Mouse (Mus musculus): ENCODE measurements around the gene Unc79. TPM values are rescaled to one million over a fixed set of nuclear protein-coding genes. Genes with fewer than 3 reads are reported as not detected.

Unc79 gene
- polyA plus RNA-seq, 1 experiment from 2014 or later = 0.48 TPM

GRCm38 (mm10) chr12:103215877-103216610 is 267.4 kb downstream of the Unc79 start:
- H3K27ac ChIP-seq = no peak overlapping the region
- no peak for ATAC-seq (ENCODE audit: insufficient read depth, low FRiP score, low read depth)

DNA sequence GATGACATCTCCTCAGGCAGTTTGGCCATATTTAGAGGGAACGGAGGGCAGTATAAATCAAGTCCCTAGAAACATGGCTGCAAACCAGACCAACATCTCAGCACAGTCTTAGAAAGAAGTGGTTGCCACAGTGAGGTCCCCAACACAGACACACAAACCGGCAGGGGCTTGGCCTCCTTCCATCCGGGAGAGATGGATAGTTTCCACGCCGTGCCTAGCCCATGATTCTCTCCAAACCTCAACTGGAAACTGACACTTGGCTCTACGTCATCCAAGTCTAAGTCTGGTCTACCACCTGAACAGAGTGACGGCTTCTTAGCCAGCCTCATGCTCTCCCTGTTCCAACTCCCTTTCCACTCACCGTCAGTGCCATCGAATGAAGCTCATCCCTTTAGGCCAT is 275.0 kb downstream of the Unc79 start:
- no peak overlapping the region for H3K9ac ChIP-seq
- WGBS = 81% methylated on average over 9 of the region's 9 CpGs

More at GRCm38 (mm10) chr12:103215877-103216610, 267.4 kb downstream of the Unc79 start:
- no peaks in the 10 kb centered on the region for H3K9me3 ChIP-seq
- H3K4me3 ChIP-seq (replicated peaks) = no peak overlapping the region
- H3K27me3 ChIP-seq (replicated peaks) = no peaks in the 10 kb centered on the region
- WGBS = 67% methylated on average over 6 of the region's 6 CpGs
- H3K4me2 ChIP-seq = no peak overlapping the region
- H3K4me1 ChIP-seq = peaks cover 3% of the 10 kb centered on the region; the same call in 1 of the 2 replicates
- H3K9ac ChIP-seq = no peak overlapping the region
- H3K36me3 ChIP-seq = no peaks in the 10 kb centered on the region

GRCm38 (mm10) chr12:103226121-103226520 is 277.5 kb downstream of the Unc79 start:
- Histone ChIP-seq H3K36me3 (no peaks in the 10 kb centered on the region), H3K9ac (no peak overlapping the region), H3K4me2 (no peak overlapping the region), H3K4me3 (replicated peaks) (no peak overlapping the region), H3K27me3 (replicated peaks) (no peaks in the 10 kb centered on the region), H3K9me3 (no peaks in the 10 kb centered on the region), H3K4me1 (no peaks in the 10 kb centered on the region), H3K27ac (no peak overlapping the region)
- no peak for ATAC-seq (ENCODE audit: insufficient read depth, low FRiP score, low read depth)
- 80% methylated on average over 4 of the region's 4 CpGs for WGBS

More for the DNA sequence above, 275.0 kb downstream of the Unc79 start:
- Histone ChIP-seq H3K4me3 (replicated peaks) (no peak overlapping the region), H3K36me3 (no peaks in the 10 kb centered on the region), H3K27me3 (replicated peaks) (no peaks in the 10 kb centered on the region), H3K27ac (no peak overlapping the region), H3K4me2 (no peak overlapping the region), H3K9me3 (no peaks in the 10 kb centered on the region), H3K4me1 (no peaks in the 10 kb centered on the region)
- ATAC-seq (ENCODE audit: insufficient read depth, low FRiP score, low read depth) = no peak

DNA sequence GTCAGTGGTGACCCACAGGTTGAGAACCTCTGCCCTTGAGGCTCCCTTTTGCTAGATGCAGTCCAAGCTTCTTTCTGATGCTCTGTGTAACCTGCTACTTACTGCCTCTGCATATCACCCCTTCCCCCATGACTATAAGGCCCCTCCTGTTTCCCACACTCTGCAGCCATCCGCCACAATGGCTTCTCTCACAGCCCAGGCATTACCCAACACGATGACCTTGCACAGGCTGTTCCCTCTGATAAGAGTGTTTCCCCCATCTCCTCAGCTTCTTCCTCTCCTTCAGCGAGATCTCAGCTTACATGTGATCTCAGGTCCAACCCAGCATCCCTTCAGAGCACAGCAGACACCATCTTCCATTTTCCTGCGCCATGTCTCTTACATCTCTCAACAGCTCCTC is 280.4 kb downstream of the Unc79 start:
- Histone ChIP-seq H3K4me3 (replicated peaks) (no peak overlapping the region), H3K27ac (no peak overlapping the region), H3K4me1 (no peaks in the 10 kb centered on the region), H3K9ac (no peak overlapping the region), H3K27me3 (replicated peaks) (no peaks in the 10 kb centered on the region), H3K36me3 (no peaks in the 10 kb centered on the region), H3K9me3 (no peaks in the 10 kb centered on the region), H3K4me2 (no peak overlapping the region)
- ATAC-seq (ENCODE audit: insufficient read depth, low FRiP score, low read depth) = no peak
- WGBS = 80% methylated on average over 4 of the region's 4 CpGs

Small RNAs within 50 kb of the gene (microRNA-seq; reads per million reads assigned to microRNA genes)
- not detected for gene Gm44324

Other genes with a start within 250 kb of the Unc79 start
- 20.1 and 21.9 TPM in 2 replicates for gene Itpk1, start 243.9 kb upstream of the Unc79 start, polyA plus RNA-seq (2015; fragmentation: Nextera tagmentation; extraction: Ambion mirVana)
- 20.7 and 25.0 TPM in 2 replicates for gene Moap1, start 205.2 kb upstream of the Unc79 start, polyA plus RNA-seq (2015; fragmentation: Nextera tagmentation; extraction: Ambion mirVana)
- gene Tmem251, start 205.1 kb upstream of the Unc79 start, polyA plus RNA-seq (2015; fragmentation: Nextera tagmentation; extraction: Ambion mirVana) = 12.2 and 12.9 TPM in 2 replicates
- not detected in 2 replicates for gene Gm28051, start 191.1 kb upstream of the Unc79 start, polyA plus RNA-seq (2015; fragmentation: Nextera tagmentation; extraction: Ambion mirVana)
- gene Gon7, start 191.1 kb upstream of the Unc79 start, polyA plus RNA-seq (2015; fragmentation: Nextera tagmentation; extraction: Ambion mirVana) = 28.7 and 29.2 TPM in 2 replicates
- gene Ubr7, start 190.9 kb upstream of the Unc79 start, polyA plus RNA-seq (2015; fragmentation: Nextera tagmentation; extraction: Ambion mirVana) = 34.2 and 37.2 TPM in 2 replicates
- 19.9 and 20.8 TPM in 2 replicates for gene Gm20604, start 190.2 kb upstream of the Unc79 start, polyA plus RNA-seq (2015; fragmentation: Nextera tagmentation; extraction: Ambion mirVana)
- 18.7 TPM in 2 replicates for gene Btbd7, start 70.4 kb upstream of the Unc79 start, polyA plus RNA-seq (2015; fragmentation: Nextera tagmentation; extraction: Ambion mirVana)
- gene Cox8c, start 49.5 kb upstream of the Unc79 start, polyA plus RNA-seq (2015; fragmentation: Nextera tagmentation; extraction: Ambion mirVana) = not detected in 2 replicates